Mouse (Mus musculus): Measurements from ENCODE around the gene Nhsl1.

DNA sequence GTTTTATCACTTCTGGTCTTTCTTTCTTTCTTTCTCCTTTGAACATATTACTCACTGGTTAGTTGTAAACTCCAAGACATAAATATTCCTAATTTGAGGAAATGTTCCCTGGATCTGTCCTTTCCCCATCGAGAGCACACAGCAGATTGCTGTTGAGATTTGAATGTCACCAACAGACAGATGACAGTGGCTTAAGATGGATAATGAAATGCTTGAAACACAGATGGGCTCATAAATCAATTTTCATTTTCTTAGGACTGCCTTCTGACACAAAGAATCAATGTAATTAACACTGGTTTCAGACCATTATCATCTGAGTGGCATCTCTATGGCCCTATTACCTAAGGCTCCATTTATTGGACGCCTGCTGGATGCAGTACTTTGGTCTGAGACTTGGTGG is 203.8 kb downstream of the Nhsl1 start:
- TF ChIP-seq CTCF (IDR thresholded peaks at IDR 0.05; ENCODE audit: control insufficient read depth, insufficient read depth, insufficient read length), result no peak
- no peak for TF ChIP-seq MAX (IDR thresholded peaks at IDR 0.05)
- TF ChIP-seq USF1 (IDR thresholded peaks at IDR 0.05; ENCODE audit: low read depth), result no peak
- no peak for TF ChIP-seq FOSL1 (IDR thresholded peaks at IDR 0.05; ENCODE audit: insufficient read depth, low read length, poor library complexity, severe bottlenecking)
- no peak for TF ChIP-seq MYOD1 (IDR thresholded peaks at IDR 0.05; ENCODE audit: control insufficient read depth, insufficient read length, low read depth)
- no peak for TF ChIP-seq CEBPB (IDR thresholded peaks at IDR 0.05; ENCODE audit: low read depth)

Measured in C2C12 (cell line).